Mouse (Mus musculus) liver, embryonic 15.5 days (tissue): ENCODE results near the gene Mfap5. TPM values are rescaled to one million over a fixed set of nuclear protein-coding genes. Genes with fewer than 3 reads are reported as not detected.

Experiments
- ATAC-seq: fragments of 200-750 bp; cut with Nextera tagmentation; 2 replicates; pipeline ENCODE4 v1.8.0; 2017; ENCODE audit warnings: moderate number of reproducible peaks, mild to moderate bottlenecking, moderate library complexity; ENCODE audit not compliant: insufficient read depth
- H3K27ac ChIP-seq: fragments of 300-500 bp; sonication (generic); replicated peaks from 2 replicates; pipeline ENCODE4 v1.5.1; 2015; ENCODE audit warnings: mild to moderate bottlenecking, inconsistent platforms
- H3K27me3 ChIP-seq: fragments of 300-500 bp; sonication (generic); 2 replicates; pipeline ENCODE4 v1.6.1; 2015; ENCODE audit warnings: mild to moderate bottlenecking, inconsistent platforms
- H3K36me3 ChIP-seq: fragments of 300-500 bp; sonication (generic); replicated peaks from 2 replicates; pipeline ENCODE4 v1.6.1; 2015; ENCODE audit warnings: moderate library complexity, mild to moderate bottlenecking, inconsistent platforms
- H3K4me1 ChIP-seq: fragments of 300-500 bp; sonication (generic); replicated peaks from 2 replicates; pipeline ENCODE4 v1.6.1; 2015; ENCODE audit warnings: inconsistent platforms
- H3K4me2 ChIP-seq: fragments of 300-500 bp; sonication (generic); 2 replicates; pipeline ENCODE4 v1.6.1; 2015; ENCODE audit warnings: moderate library complexity, mild to moderate bottlenecking, inconsistent platforms
- H3K4me3 ChIP-seq: fragments of 300-500 bp; sonication (generic); replicated peaks from 2 replicates; pipeline ENCODE4 v1.5.1; 2015; ENCODE audit warnings: mild to moderate bottlenecking, inconsistent platforms
- H3K9ac ChIP-seq: fragments of 300-500 bp; sonication (generic); 2 replicates; pipeline ENCODE4 v1.6.1; 2015; ENCODE audit warnings: moderate library complexity, mild to moderate bottlenecking, inconsistent platforms
- H3K9me3 ChIP-seq: fragments of 300-500 bp; sonication (generic); replicated peaks from 2 replicates; pipeline ENCODE4 v1.6.1; 2016; ENCODE audit warnings: inconsistent platforms
- WGBS: fragments of 180-500 bp; shearing (Covaris S2); methylation state at CpG from one replicate; pipeline ENCODE4 v1.1.7; 2015; ENCODE audit warnings: mixed read lengths; ENCODE audit not compliant: insufficient replicate concordance; 5-methylcytosine and 5-hydroxymethylcytosine counted together
- polyA plus RNA-seq: library from polyadenylated mRNA; unstranded; fragments of >200 nt; fragmentation: Nextera tagmentation; extraction: Ambion mirVana; gene quantifications from 2 replicates; pipeline ENCODE4 v1.2.1, GENCODE M21; 2015

Mfap5 gene
- polyA plus RNA-seq, 1 experiment from 2014 or later = 0.86 TPM

DNA sequence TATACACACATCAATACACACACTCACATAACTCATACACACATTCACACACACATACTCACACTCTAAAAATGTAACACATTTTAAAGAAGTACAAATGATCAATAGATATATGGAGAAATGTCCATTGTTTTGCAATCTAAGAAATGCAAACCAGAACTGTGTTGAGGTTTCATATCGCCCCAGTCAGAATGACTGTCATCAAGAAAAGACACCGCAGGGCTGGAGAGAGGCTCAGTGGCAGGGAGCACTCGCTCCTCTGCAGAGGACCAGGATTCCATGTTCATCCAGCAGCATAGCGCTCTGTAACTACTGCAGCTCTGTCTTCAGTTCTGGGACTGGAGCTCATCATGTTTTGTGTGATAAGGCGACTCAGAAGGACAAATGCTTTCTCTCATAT, 37.9 kb downstream of the Mfap5 start:
- no peaks in the 10 kb centered on the region for H3K9me3 ChIP-seq
- WGBS = 66% methylated on average over 5 of the region's 5 CpGs
- no peaks in the 10 kb centered on the region for H3K27me3 ChIP-seq
- no peak overlapping the region for H3K4me2 ChIP-seq
- H3K36me3 ChIP-seq = no peaks in the 10 kb centered on the region
- no peak for ATAC-seq
- no peak overlapping the region for H3K9ac ChIP-seq
- no peaks in the 10 kb centered on the region for H3K4me1 ChIP-seq
- H3K4me3 ChIP-seq = no peak overlapping the region
- H3K27ac ChIP-seq = no peak overlapping the region

DNA sequence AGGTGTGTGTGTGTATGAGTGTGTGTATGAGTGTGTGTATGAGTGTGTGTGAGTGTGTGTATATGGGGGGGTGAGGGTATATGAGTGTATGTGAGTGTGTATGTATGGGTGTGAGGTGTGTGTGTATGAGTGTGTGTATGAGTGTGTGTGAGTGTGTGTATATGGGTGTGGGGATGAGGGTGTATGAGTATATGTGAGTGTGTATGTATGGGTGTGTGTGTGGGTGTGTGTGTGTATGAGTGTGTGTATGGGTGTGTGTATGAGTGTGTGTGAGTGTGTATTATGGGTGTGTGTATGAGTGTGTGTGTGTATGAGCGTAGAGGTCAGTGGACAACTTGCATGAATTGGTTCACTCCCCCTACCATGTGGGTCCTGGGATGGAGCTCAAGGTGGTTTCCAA, 39.0 kb downstream of the Mfap5 start:
- no peaks in the 10 kb centered on the region for H3K4me1 ChIP-seq
- no peak overlapping the region for H3K9ac ChIP-seq
- H3K4me2 ChIP-seq = no peak overlapping the region
- H3K36me3 ChIP-seq = no peaks in the 10 kb centered on the region
- no peak overlapping the region for H3K4me3 ChIP-seq
- no peak for ATAC-seq
- 73% methylated on average over 1 of the region's 1 CpGs for WGBS
- no peaks in the 10 kb centered on the region for H3K9me3 ChIP-seq
- no peak overlapping the region for H3K27ac ChIP-seq
- no peaks in the 10 kb centered on the region for H3K27me3 ChIP-seq

- H3K9me3 ChIP-seq = no peaks in the 10 kb centered on the region
- H3K9ac ChIP-seq = no peak overlapping the region
- no peak overlapping the region for H3K27ac ChIP-seq
- no peaks in the 10 kb centered on the region for H3K4me1 ChIP-seq
- H3K4me3 ChIP-seq = no peak overlapping the region
- WGBS = 52% methylated on average over 9 of the region's 9 CpGs
- no peaks in the 10 kb centered on the region for H3K27me3 ChIP-seq
- ATAC-seq = no peak
- no peak overlapping the region for H3K4me2 ChIP-seq
- no peaks in the 10 kb centered on the region for H3K36me3 ChIP-seq
Observed at GRCm38 (mm10) chr6:122545289-122545882, 39.7 kb downstream of the Mfap5 start.

GRCm38 (mm10) chr6:122545948-122546347, 40.3 kb downstream of the Mfap5 start:
- WGBS = 71% methylated on average over 10 of the region's 10 CpGs

DNA sequence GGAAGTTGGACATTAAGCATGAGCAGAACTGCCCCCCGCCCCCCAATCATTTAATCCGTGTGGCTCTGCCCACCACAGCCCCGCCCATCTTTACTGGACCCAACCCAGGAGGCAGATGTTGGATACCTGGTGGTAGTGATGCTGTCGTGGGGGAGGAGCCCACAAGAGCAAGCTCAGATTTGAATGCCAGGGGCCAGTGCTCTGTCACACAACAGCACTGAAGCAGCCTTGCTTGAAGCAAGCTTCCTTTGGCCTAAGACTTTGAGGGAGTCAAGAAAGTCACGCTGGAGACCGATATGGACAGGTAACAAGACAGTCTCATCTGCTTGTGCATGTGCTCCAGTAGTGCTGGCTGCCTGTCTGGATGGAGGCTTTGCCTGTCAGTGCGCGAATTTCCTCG, 48.0 kb downstream of the Mfap5 start, which contains the start of gene Aicda:
Aicda (plus strand) TSS at position 196 of the 400 bp plus-strand sequence.
- Histone ChIP-seq H3K27me3 (0 out of 2 replicates have a peak, but pooled peaks cover 4% of the 10 kb centered on the region), H3K36me3 (no peaks in the 10 kb centered on the region), H3K4me1 (no peaks in the 10 kb centered on the region), H3K9me3 (no peaks in the 10 kb centered on the region), H3K4me3 (no peak within 1 kb of the TSS), H3K9ac (no peak within 1 kb of the TSS), H3K27ac (no peak within 1 kb of the TSS), H3K4me2 (no peak within 1 kb of the TSS)
- WGBS = 48% methylated on average over 9 of the region's 9 CpGs
- ATAC-seq = no peak

More at GRCm38 (mm10) chr6:122545948-122546347, 40.3 kb downstream of the Mfap5 start:
- Histone ChIP-seq H3K9ac (no peak overlapping the region), H3K36me3 (no peaks in the 10 kb centered on the region), H3K27ac (no peak overlapping the region), H3K27me3 (no peaks in the 10 kb centered on the region), H3K9me3 (no peaks in the 10 kb centered on the region), H3K4me3 (no peak overlapping the region), H3K4me2 (no peak overlapping the region), H3K4me1 (no peaks in the 10 kb centered on the region)
- no peak for ATAC-seq

DNA sequence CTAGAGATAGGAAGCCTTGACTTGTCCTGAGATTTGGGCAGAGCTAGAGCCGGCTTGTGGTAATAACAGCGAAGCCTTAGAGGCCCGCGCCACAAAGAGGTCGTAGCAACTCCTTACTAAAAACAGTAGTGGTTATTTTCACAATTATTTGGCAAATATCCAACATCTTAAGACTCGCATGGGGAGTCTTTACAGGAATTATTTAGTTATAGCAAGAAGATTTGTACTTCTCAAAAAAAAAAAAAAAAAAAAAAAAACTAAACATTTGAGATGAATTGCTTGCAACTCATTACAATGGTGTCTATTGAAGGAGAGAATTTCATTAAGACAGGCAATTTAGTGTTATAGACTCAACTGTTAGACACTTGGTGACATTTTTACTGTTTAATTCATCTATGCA, 48.5 kb downstream of the Mfap5 start:
- H3K9ac ChIP-seq = no peak overlapping the region
- H3K27me3 ChIP-seq = 0 out of 2 replicates have a peak, but pooled peaks cover 4% of the 10 kb centered on the region
- H3K4me2 ChIP-seq = no peak overlapping the region
- H3K4me3 ChIP-seq = no peak overlapping the region
- no peak overlapping the region for H3K27ac ChIP-seq
- WGBS = 59% methylated on average over 6 of the region's 6 CpGs
- no peak for ATAC-seq
- no peaks in the 10 kb centered on the region for H3K9me3 ChIP-seq
- no peaks in the 10 kb centered on the region for H3K36me3 ChIP-seq
- H3K4me1 ChIP-seq = no peaks in the 10 kb centered on the region

GRCm38 (mm10) chr6:122555266-122555665, 49.6 kb downstream of the Mfap5 start:
- Histone ChIP-seq H3K9me3 (no peaks in the 10 kb centered on the region), H3K4me3 (no peak overlapping the region), H3K27me3 (0 out of 2 replicates have a peak, but pooled peaks cover 4% of the 10 kb centered on the region), H3K4me1 (0 out of 2 replicates have a peak, but pooled peaks cover 2% of the 10 kb centered on the region), H3K36me3 (no peaks in the 10 kb centered on the region), H3K9ac (no peak overlapping the region), H3K4me2 (no peak overlapping the region), H3K27ac (no peak overlapping the region)
- 23% methylated on average over 7 of the region's 7 CpGs for WGBS
- no peak for ATAC-seq

DNA sequence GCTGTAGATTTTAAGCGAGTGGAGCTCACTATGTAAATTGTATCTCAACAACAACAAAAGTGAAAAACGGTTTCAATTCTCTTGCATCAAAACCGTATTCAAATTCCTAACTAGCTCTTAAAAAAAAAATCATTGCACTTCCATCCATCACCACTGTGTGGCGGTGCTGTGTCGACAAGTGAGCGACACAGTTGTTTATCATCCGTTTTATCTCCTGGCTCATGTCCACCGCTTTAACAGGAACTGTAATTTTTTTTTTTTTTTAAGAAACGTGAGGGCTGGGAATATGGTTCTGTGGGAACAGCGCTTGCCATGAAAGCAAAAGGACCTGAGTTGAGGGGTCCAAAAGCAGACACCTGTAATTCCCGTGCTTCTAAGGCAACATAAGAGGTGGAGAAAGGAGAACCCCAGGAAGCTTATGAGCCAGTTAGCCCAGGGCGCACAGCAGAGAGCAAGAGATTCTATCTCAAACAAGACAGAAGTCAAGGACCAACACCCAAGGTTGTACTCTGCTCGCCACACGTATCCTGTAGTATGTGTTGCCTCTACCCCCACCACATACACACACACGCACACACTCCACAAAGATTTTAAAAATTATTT, 51.4 kb downstream of the Mfap5 start:
- peaks cover 6% of the 10 kb centered on the region; the same call in 1 of the 2 replicates for H3K4me1 ChIP-seq
- 0 out of 2 replicates have a peak, but pooled peaks cover 4% of the 10 kb centered on the region for H3K27me3 ChIP-seq
- H3K4me2 ChIP-seq = no peak overlapping the region
- no peaks in the 10 kb centered on the region for H3K36me3 ChIP-seq
- H3K4me3 ChIP-seq = no peak overlapping the region
- 18% methylated on average over 15 of the region's 15 CpGs for WGBS
- H3K9ac ChIP-seq = no peak overlapping the region
- no peaks in the 10 kb centered on the region for H3K9me3 ChIP-seq
- no peak for ATAC-seq
- H3K27ac ChIP-seq = no peak overlapping the region

DNA sequence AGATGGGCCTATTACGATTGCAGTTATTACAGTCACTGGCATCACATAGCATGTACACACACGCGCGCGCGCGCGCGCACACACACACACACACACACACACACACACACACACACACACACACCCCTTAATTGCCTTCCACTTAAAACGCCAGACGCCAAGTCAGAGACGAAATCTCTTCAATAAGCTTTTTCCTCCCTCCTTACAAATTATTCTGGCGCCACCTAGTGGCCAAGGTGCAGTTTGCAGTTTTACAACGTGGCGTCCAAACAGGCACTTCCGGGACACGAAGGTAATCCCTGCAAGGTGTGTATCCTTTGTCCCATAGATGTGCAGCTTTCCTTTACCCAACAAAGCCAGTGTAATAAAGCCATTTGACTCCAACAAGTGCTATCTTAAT, 54.8 kb downstream of the Mfap5 start:
- Histone ChIP-seq H3K9me3 (no peaks in the 10 kb centered on the region), H3K36me3 (no peaks in the 10 kb centered on the region), H3K4me3 (no peak overlapping the region), H3K4me1 (peaks cover 6% of the 10 kb centered on the region; the same call in 1 of the 2 replicates), H3K27me3 (peaks cover 20% of the 10 kb centered on the region), H3K27ac (no peak overlapping the region), H3K9ac (no peak overlapping the region), H3K4me2 (no peak overlapping the region)
- 11% methylated on average over 17 of the region's 17 CpGs for WGBS
- no peak for ATAC-seq

DNA sequence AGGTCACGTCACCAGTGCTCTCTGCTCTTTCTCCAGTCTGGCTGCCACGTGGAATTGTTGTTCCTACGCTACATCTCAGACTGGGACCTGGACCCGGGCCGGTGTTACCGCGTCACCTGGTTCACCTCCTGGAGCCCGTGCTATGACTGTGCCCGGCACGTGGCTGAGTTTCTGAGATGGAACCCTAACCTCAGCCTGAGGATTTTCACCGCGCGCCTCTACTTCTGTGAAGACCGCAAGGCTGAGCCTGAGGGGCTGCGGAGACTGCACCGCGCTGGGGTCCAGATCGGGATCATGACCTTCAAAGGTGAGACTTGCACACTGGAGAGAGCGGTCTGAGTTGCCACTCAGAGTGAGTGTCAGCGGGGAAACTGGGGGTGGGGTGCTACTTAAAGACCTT, 55.4 kb downstream of the Mfap5 start:
- WGBS = 69% methylated on average over 20 of the region's 20 CpGs
- Histone ChIP-seq H3K4me1 (peaks cover 6% of the 10 kb centered on the region; the same call in 1 of the 2 replicates), H3K4me3 (no peak overlapping the region), H3K9me3 (no peaks in the 10 kb centered on the region), H3K9ac (no peak overlapping the region), H3K27ac (no peak overlapping the region), H3K4me2 (no peak overlapping the region), H3K27me3 (peaks cover 19% of the 10 kb centered on the region), H3K36me3 (no peaks in the 10 kb centered on the region)
- ATAC-seq = no peak

DNA sequence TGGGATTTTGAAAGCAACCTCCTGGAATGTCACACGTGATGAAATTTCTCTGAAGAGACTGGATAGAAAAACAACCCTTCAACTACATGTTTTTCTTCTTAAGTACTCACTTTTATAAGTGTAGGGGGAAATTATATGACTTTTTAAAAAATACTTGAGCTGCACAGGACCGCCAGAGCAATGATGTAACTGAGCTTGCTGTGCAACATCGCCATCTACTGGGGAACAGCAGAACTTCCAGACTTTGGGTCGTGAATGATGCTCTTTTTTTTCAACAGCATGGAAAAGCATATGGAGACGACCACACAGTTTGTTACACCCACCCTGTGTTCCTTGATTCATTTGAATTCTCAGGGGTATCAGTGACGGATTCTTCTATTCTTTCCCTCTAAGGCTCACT, 56.8 kb downstream of the Mfap5 start:
- peaks cover 16% of the 10 kb centered on the region for H3K27me3 ChIP-seq
- no peaks in the 10 kb centered on the region for H3K9me3 ChIP-seq
- H3K27ac ChIP-seq = no peak overlapping the region
- H3K36me3 ChIP-seq = no peaks in the 10 kb centered on the region
- H3K4me2 ChIP-seq = no peak overlapping the region
- no peak overlapping the region for H3K9ac ChIP-seq
- H3K4me1 ChIP-seq = peaks cover 6% of the 10 kb centered on the region; the same call in 1 of the 2 replicates
- ATAC-seq = no peak
- H3K4me3 ChIP-seq = no peak overlapping the region
- under 1% methylated on average over 6 of the region's 6 CpGs for WGBS
